Mouse (Mus musculus) layer of hippocampus, adult 8-10 months (tissue): ENCODE data around the gene Sntb2. TPM values are rescaled to one million over a fixed set of nuclear protein-coding genes. Genes with fewer than 3 reads are reported as not detected.

ENCODE experiments used
- total RNA-seq, 4 experiments: library from RNA; stranded (reverse); gene quantifications; 2 replicates each; pipeline ENCODE4 v1.2.4; 2022

Gene Sntb2
- total RNA-seq, 4 experiments from 2014 or later: 19.2 to 32.0 (median 24.1) TPM

Other genes with a start within 250 kb of the Sntb2 start
- 1 to 10 TPM; 1.6 to 2.6 (median 1.9) TPM for gene Has3, start 65.5 kb upstream of the Sntb2 start, total RNA-seq
- gene Utp4, start 42.1 kb upstream of the Sntb2 start, total RNA-seq: 10 to 100 TPM; 41.0 to 44.7 (median 43.9) TPM
- 100 to 1,000 TPM; 104 to 117 (median 108) TPM for gene Vps4a, start 95.5 kb downstream of the Sntb2 start, total RNA-seq
- gene Pdf, start 112.9 kb downstream of the Sntb2 start, total RNA-seq: 10 to 100 TPM; 26.6 to 29.5 (median 28.2) TPM
- gene Cog8, start 120.9 kb downstream of the Sntb2 start, total RNA-seq: 10 to 100 TPM; 26.0 to 34.6 (median 28.8) TPM
- gene Nip7, start 121.1 kb downstream of the Sntb2 start, total RNA-seq: 10 to 100 TPM; 40.9 to 44.2 (median 42.7) TPM
- not detected for gene Tmed6, start 129.9 kb downstream of the Sntb2 start, total RNA-seq
- 10 to 100 TPM; 33.5 to 41.3 (median 35.6) TPM for gene Terf2, start 160.8 kb downstream of the Sntb2 start, total RNA-seq
- 100 to 1,000 TPM; 109 to 113 (median 111) TPM for gene Cyb5b, start 214.9 kb downstream of the Sntb2 start, total RNA-seq